Mouse (Mus musculus) liver (tissue): Measurements from ENCODE around the gene Retreg3.
"Not testable (repeated sequence)": the region's sequence is repeated elsewhere in the genome, so short reads cannot be mapped to it uniquely, and the experiment has no call there.

ENCODE experiments used
- DNase-seq: peaks from one replicate; pipeline ENCODE4 v3.0.0-alpha.2; 2020; ENCODE audit warnings: mixed read lengths

Gene Retreg3

DNA sequence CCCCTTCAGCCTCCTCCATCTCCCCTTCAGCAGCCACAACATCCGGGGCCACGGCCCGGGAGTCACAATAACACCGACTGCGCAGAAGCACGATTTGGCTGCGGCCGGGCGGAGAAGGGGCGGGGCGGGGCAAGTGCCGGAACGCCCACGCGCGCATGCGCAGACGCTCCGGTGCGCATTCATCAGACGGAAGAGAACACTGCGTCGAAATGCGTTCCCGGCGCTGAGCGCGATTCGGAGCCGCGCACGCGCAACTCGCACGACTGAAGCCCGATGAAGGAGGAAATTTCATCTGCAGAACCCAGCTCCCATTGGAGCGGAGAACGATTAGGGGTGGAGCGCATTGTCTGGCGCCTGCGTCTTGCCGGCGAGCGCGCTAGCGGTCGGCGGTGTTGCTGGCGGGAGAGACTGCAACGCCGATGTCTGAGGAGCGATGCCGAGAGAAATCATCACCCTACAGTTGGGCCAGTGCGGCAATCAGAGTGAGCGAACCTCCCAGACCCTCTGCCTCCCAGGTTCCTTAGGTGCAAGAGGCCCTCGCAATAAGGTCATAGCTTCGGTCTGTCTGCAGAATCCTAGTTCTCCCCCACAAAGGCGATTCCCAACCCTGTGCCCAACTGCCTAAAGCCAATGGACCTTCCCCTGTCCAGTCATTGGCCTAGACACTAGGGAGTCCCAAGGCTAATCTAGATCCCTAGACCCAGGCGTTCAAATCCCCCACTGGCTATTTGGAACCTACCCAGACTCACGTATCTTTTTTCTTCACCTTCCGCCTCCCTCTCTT, at the start of gene Retreg3, which contains the start of gene Tubg1:
Gene Retreg3, minus strand, starts transcription at position 133 of the 784 bp plus-strand sequence.
Gene Tubg1, plus strand, starts transcription at position 178 of the 784 bp plus-strand sequence.
- peak; percentile 99 for DNase-seq

DNA sequence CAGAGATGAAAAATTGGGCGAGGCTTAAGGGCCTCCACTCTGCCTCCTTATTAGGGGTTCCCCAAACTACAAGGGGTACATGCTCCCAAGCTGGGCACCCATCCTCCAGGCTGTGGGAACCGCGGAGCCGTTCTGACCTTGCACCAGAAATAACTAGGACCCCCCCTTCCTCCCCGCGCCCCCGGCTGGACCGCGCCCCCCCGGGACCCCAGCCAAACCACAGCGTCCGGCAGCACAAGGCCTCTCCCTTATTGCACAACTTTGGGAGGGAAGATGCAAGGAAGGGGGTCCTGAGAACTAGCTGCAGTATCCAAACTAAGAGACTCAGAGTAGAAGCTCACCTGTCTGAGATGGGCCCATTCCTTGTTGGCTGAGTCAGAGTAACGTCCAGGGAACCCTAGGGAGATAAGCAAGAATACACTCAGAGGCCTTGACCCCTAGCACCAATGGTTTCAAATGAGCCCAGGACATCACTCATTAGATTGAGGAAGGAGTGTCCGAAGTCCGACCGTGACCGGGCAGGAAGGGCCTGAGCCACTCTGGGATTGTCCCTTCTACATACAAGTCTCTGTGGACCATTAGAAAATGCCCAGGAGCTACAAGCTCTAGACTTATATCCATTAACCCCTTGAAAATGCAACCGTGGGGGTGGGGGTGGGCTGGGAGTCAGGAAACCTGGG, 48.7 kb upstream of the Retreg3 start:
- no peak for DNase-seq

DNA sequence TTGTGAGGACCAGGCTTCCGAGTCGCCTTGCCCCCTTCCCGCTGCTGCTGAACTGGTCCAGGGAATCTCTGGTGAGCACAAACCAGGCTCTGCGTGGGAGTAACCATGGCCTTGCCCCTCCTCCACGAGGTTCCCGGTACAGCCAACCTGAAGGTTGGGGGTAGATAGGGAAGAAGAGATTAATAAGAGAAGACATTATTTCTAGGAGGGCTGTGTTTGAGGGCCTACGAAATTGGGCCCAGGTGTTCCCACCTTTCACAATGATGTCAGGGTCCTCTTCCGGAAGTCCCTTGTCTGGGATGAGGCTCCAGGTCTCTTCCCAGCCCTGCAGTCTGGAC, 48.2 kb upstream of the Retreg3 start:
- DNase-seq = no peak

DNA sequence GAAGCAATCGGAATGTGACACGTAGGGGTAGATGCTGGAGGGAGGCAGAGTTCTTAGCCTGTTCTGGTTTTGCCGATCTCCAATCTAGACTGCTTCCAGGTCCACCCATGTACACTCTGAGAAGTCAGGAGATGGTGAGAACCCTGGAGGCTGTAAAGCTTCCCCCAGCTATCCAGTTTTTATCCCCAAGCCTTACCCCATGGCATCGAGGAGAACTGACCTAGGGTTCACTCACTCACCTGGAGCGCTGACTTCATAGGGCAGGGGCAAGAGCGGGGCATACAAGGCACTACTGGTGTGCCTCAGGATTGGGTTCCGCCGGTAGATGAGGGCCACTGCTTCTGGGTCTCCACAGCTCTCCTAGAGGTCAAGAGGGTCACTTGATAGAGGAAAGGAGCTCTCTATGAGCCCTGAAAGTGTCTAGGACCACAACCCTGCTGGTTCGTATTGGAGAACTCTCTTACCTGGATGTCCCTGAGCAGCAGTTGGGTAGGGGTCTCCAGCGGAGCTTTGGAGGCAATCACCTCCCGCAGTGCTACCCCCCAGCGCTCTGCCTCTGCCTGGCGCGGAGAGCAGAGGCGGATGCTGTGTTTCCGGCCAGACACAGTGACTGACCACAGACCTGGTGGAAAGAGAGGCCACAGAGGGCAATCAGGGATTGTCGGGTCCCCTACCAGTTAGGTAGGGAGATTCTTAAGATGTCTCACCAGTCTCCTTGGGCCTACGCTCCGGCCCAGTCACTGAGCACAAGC, 47.7 kb upstream of the Retreg3 start:
- DNase-seq = no peak

DNA sequence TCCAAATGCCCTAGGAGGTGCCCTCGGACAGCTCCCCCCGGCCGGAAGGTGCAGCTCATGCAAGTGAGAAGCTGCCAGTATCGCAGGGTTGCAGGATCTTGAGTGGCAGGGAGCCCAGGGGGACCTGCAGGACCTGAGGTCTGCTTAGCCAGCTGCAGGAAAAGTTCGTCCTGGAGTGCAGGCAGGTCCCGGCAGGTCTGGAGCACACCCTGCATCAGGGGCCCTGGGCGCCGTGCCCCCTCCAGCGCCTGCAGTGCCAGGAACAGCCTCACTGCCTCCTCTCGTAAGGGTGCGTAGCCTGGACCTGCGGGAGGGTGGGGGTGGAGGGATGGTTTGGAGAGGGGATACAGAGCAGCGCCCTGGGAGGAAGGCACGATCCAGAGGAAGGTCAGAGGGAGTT, 46.7 kb upstream of the Retreg3 start:
- no peak for DNase-seq

DNA sequence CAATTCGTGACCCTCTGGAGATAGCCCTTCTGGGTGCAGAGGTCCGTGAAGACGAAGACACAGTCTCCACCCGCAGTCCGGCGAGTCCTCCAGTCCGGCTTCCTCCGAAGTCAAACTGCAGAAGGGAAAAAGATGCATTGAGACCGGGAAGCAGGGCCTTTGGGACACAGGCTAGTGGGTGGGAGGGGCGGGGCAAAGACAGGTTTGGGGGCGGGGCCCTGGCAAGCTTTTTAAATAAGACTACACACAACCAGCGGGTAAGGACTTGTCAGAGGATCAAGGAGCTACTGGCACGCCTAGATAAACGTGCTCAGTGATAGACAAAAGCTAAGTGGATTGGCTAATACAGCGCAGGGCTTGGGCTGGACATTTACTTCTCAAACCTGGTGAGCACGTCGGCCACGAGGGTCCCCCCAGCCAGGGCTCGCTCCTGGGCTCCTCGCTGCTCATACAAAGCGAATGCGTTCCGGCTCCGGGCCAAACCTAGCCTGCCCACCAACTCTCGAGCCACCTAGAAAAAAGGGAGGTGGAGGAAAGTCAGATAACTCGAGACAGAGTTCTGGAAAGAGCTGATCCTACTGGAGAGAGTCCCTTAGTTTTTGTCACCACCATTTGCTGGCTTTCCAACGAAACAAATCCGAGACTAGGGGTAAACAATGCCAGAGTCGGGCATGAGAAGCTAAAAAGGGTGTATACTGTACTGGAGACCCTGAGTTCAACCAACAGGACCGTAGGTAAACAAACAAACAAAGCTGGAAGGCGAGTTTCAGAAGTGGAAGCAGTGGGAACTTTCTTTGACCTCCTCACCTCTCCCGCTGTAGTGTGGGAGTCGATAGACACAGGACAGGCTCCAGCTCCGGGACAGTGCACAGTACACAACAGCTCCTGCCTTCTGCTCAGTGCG, 45.2 kb upstream of the Retreg3 start:
- DNase-seq = peak; percentile 42

DNA sequence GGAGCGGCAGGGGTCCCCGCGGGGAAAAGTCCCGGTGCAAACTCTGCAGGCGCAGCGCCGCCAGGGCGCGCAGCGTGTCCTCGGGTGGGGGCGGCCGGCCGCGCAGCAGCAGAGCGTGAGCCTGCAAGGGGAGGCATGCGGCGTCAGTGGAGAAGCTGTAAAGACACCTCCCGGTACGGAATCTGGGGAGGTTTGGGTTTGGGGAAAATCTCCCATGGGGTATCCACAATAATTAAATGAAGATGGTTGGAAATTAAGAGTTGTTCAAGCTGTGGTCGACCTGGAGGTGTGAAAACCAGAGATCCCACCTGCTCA, 44.6 kb upstream of the Retreg3 start:
- DNase-seq = no peak

DNA sequence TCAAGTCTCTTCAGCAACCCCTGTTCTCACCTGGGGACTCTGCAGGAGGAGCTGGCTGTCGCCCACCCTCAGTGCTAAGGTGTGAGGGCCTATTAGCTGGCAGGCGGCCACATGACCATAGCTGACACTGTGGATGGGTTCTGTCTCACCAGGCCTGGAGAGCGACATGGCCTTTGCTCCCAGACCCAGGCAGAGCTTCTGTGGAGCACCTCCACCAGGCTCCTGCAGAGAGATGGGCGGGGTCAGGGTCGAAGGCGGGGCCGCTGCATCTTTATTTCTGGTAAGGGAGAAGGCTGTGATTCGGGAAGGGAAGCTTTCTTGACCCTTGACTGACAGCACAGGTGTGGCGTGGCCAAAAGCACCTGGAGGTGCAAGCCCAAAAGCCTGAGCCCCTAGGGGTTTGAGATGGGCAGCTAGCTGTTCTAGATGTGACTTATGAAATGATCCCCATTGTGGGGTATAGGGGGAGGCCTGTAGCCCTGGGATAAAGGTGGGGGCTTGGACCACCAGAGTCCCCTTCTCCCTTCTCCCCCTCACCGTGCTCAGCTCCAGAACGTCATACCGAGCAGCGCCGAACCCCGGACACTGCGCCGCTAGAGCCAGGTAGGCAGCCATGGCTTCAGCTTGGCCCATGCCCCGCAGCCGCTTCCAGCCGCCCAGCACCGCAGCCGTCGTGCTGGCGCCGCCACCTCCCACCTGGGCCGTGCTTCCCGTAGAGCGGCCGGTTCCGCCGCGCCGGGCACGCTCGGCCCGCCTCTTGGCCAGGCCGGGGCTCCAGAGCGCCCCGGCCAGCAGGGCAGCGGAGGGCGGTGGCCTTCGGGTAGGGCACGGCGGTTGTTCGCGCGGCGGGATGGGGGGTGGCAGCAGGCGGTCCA, 44.0 kb upstream of the Retreg3 start:
- no peak for DNase-seq

DNA sequence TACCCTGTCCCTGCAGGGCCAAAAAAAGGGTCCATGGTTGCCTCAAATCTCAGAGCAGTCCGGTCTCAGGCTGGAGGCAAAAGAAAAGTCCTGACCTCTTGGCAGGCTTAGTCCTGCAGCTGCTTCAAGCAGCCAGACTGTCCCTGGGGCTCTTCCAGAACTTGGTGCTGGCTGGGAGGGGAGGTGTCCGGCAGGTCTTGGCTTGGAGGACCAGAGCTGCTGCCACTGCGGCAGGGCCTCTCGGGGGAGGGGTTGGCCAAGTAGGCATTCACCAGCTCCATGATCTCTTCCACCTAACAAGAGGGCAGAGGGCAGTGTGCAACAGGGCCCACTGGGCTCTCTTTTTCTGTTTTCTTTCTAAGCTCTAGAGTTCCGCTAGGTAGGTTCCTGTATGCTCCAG, 43.1 kb upstream of the Retreg3 start:
- no peak for DNase-seq

DNA sequence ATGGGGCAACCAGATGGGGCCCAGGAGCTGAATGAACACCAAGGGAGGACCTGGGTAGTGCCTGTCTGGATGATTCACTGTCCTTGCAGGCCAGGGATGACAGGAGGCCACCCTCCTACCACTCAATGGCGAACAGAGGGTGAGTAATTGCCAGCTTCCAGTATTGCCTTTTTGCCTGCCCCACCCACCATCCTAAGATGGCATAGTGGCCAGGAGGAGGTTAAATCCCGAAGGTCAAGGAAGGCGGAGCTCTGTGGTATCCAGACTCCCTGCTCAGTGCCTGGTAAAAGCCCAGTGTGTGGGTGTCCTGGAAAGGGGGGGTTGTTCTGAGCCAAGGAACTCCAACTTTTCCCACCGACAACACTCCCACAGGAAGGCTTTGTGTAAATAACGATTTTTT, 42.6 kb upstream of the Retreg3 start:
- no peak for DNase-seq

DNA sequence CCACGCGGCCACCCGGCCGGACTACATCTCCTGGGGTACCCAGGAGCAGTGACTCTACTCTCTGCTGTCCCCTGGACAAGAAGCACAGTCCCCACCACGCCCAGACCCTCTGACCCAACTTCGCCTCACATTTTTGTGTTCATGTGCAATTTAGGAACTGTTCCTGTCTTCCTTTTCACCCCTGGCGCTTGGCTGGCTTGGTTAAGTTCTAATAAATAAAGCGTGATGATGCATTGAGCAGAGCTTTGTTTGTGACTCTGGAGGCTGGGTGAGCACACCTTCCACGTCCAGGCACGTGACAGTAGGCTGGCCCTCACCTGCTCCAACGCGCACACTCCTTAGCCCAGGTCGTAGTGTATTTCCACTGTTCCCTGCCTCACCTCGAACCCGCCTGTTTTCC, 41.9 kb upstream of the Retreg3 start:
- no peak for DNase-seq

DNA sequence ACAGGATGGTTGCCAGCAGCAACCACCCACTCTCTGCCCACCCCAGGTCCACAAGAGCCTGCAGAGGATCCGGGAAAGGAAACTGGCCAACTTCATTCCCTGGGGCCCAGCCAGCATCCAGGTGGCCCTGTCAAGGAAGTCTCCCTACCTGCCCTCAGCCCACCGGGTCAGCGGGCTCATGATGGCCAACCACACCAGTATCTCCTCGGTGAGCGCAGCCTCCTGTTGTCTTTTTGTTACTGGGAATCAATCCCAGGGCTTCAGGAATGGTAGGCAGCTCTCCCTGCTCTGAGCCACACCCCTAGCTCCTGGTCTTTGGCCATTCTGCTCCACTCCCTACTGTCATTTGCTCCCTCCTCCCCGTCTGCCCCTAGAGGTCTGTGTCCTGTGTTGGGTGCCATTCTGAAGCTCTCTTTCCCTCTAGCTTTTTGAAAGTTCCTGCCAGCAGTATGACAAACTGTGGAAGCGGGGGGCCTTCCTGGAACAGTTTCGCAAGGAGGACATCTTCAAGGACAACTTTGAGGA, 41.4 kb upstream of the Retreg3 start:
- not testable (repeated sequence) for DNase-seq

DNA sequence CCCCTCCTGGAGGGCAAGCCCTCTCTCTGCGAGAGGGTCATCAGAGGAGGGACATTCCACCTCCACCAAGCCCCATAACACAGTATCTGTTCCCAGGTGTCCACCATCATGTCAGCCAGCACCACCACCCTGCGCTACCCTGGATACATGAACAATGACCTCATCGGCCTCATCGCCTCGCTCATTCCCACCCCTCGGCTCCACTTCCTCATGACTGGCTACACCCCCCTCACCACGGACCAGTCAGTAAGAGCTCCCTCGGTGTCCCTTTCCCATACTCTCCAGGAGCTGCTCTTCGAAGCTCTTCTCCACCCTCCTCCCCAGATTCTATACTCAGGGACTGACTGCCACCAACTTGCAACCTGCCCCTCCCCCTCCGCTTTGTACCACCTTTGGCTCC, 40.5 kb upstream of the Retreg3 start:
- DNase-seq = not testable (repeated sequence)

DNA sequence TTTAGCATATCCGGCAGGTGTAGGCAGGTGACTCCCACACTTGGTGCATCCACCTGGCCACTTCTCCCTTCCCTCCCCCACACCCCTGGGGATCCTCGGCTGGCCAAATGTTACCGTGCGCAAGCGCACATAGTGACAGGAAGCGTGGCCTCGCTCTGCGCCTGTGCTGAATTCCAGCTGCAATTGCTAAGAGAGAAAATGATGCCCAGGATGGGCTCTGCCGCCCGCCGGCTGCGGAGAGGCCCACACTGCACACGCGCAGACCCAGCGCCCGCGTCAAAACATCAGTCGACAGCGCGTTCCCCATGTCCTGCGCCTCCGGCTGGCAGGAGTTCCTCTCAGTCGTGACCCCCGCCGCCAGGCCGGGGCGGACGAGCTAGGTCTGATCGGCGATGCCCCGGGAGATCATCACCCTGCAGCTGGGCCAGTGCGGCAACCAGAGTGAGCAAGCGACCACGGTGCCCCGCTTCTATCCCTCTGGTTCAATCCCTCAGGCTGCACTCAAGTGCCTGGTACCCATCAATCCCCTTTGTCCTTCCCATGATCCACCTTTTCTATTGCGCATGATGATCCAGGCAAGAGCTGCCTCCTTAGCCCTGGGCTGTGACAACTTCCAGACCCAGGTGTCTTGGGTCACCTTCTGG, 36.2 kb upstream of the Retreg3 start, which contains the start of gene Tubg2:
Gene Tubg2, plus strand, starts transcription at position 180 of the 644 bp plus-strand sequence.
- DNase-seq = peak; percentile 32

DNA sequence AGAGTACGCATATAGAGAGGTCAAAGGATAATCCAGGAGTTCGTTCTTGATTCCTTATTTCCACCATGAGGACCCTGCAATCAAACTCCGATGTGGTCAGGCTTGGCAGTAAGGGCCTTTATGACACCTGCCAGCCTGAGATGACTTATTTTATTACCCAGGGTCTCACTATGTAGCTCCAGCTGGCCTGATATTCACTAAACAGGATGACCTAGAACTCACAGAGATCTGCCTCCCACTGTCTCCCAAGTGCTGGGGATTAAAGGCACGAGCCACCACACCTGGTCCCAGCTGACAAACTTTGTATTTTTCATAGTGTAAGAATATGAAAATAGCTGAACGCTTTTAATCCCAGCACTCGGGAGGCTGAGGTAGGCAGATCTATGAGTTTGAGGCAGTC, 35.5 kb upstream of the Retreg3 start:
- no peak for DNase-seq

DNA sequence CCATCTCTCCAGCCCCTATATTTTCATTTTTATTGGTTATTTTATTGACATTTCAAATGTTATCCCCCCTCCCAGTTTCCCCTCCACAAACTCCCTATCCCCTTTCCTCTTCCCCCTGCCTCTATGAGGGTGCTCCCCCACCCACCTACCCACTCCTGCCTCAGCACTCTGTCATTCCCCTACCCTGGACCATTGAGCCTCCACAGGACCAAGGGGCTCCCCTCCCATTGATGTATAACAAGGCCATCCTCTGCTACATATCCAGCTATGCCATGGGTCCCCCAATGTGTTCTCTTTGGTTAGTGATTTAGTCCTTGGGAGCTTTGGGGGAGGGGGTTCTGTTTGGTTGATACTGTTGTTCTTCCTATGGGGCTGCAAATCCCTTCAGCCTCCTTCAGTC, 35.0 kb upstream of the Retreg3 start:
- DNase-seq = no peak

DNA sequence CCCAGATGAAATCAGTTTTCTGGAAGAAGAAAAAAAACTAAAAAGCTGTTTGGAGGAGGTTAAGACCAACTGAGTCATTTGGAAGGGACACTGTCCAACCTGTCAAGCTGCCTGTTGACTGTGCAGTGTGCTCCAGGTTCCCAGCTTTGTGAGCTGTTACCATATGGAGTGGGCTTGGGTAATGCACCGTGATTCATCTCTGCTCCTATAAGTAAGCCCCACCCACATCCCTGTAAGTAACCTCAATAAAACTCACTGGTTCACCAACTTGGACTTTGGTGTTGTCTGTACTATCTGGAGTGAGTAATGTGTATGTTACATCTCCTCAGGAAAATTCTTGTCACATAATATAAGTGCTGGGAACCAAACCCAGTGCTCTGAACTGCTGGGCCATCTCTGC, 33.1 kb upstream of the Retreg3 start:
- DNase-seq = no peak

DNA sequence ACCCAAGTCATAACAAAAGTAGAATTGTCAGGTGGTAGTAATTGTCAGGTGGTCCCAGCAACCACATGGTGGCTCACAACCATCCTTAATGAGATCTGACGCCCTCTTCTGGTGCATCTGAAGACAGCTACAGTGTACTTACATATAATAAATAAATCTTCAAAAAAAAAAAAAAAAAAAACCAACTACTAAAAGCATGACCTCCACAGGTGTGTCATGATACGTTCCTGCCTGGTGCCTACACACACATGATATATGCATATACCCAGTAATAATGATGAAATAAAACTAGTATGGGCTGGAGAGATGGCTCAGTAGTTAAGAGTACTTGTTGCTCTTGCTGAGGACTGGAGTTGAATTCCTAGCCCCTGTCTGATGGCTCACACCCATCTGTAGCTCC, 31.4 kb upstream of the Retreg3 start:
- DNase-seq = no peak

DNA sequence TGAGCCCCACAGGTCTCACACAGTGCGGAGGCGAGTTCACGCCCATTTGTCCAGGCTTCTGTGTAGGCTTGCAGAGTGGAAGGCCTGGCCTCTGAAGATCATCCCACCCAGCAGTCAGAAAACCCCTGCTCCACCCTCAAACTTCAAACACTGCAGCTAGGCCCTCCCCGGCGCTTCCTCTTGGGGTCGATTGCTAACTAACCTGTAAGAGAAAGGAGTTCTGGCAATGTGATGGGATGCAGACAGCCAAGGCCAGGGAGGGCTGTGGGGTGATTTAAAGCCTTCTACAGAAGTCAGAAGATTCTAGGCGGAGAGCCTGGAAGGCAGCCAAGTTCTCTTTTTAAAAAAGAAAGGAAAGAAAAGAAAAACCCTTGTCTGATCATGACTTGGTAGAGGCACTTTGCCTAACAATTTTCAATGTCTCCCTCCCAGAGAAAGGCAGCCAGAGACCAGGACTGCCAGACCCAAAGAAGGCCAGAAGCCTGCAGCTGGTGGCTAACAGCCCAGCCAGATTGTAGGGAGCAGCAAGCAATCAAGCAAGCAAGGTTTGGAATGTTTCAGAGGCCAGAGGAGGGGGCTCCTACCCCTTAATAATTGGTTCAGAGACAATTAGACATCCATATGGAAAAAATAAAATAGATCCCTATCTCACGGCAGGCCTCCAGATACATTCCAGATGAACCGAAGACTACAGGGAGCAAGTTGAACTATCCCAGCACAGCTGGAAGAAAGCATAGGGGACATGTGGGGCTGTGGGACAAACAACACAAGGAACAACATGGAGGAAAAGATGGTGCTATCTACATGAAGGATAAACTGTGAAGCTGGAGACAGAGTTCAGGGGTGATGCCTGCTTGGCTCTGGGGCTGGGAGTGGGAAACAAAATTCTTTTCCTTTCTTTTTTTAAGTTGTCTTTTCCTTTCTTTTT, 29.7 kb upstream of the Retreg3 start:
- peak; percentile 28 for DNase-seq

DNA sequence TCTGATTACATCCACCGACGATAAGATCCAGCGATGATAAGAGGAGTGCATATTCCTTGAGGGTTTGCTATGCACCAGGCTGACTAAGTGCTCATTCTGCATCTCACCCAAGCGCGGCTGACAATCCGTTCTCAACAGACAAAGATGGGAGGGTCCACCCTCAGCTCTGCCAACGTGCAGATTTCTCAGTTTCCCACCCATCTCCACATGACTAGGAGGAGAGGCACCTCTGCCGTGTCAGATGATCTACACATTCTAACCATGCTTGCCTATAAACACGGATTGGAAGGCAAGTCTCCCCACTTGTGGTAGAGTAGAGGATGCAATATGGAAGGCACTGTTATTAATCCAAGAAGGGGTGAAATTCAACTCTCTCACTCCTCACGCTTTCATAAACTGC, 29.1 kb upstream of the Retreg3 start:
- DNase-seq = no peak
